Mouse (Mus musculus): ENCODE data around the gene Lsamp. TPM values are rescaled to one million over a fixed set of nuclear protein-coding genes. Genes with fewer than 3 reads are reported as not detected.

Lsamp gene
- polyA plus RNA-seq, 1 experiment from 2014 or later: 0.04 TPM

- no peaks in the 10 kb centered on the region for H3K9me3 ChIP-seq (ENCODE audit: low read length)
- no peak for DNase-seq
- H3K27ac ChIP-seq (ENCODE audit: low read depth): no peak overlapping the region
- H3K27me3 ChIP-seq (ENCODE audit: insufficient read depth, low read length): no peaks in the 10 kb centered on the region
- no peak for TF ChIP-seq CTCF (IDR thresholded peaks at IDR 0.05; ENCODE audit: low read depth)
- no peak for TF ChIP-seq EP300 (IDR thresholded peaks at IDR 0.05; ENCODE audit: low read depth)
- ATAC-seq: no peak
- H3K9ac ChIP-seq (replicated peaks): no peak overlapping the region
- WGBS (ENCODE audit: insufficient replicate concordance): 73% methylated on average over 5 of the region's 5 CpGs
- no peaks in the 10 kb centered on the region for H3K36me3 ChIP-seq (replicated peaks; ENCODE audit: insufficient read depth, low read length)
- no peak overlapping the region for H3K4me2 ChIP-seq (ENCODE audit: low read depth, low read length)
- no peaks in the 10 kb centered on the region for H3K4me1 ChIP-seq (ENCODE audit: insufficient read depth)
- no peak overlapping the region for H3K4me3 ChIP-seq (ENCODE audit: low read depth, low read length)
These were observed 1023.4 kb downstream of the Lsamp start for GRCm38 (mm10) chr16:41007569-41007968.

GRCm38 (mm10) chr16:41034746-41035145, 1050.6 kb downstream of the Lsamp start:
- no peak for TF ChIP-seq EP300 (IDR thresholded peaks at IDR 0.05; ENCODE audit: low read depth)
- no peak for TF ChIP-seq CTCF (IDR thresholded peaks at IDR 0.05; ENCODE audit: low read depth)
- ATAC-seq (no peak), DNase-seq (no peak)
- Histone ChIP-seq H3K4me1 (ENCODE audit: insufficient read depth) (no peaks in the 10 kb centered on the region), H3K4me2 (ENCODE audit: low read depth, low read length) (no peak overlapping the region), H3K27ac (ENCODE audit: low read depth) (no peak overlapping the region), H3K36me3 (replicated peaks; ENCODE audit: insufficient read depth, low read length) (no peaks in the 10 kb centered on the region), H3K4me3 (ENCODE audit: low read depth, low read length) (no peak overlapping the region), H3K9ac (replicated peaks) (no peak overlapping the region), H3K9me3 (ENCODE audit: low read length) (no peaks in the 10 kb centered on the region), H3K27me3 (ENCODE audit: insufficient read depth, low read length) (no peaks in the 10 kb centered on the region)

GRCm38 (mm10) chr16:41041686-41042085, 1057.5 kb downstream of the Lsamp start:
- DNase-seq (no peak), ATAC-seq (no peak)
- TF ChIP-seq EP300 (IDR thresholded peaks at IDR 0.05; ENCODE audit: low read depth): no peak
- TF ChIP-seq CTCF (IDR thresholded peaks at IDR 0.05; ENCODE audit: low read depth): no peak
- no peaks in the 10 kb centered on the region for H3K27me3 ChIP-seq (ENCODE audit: insufficient read depth, low read length)
- no peaks in the 10 kb centered on the region for H3K4me1 ChIP-seq (ENCODE audit: insufficient read depth)
- H3K4me2 ChIP-seq (ENCODE audit: low read depth, low read length): no peak overlapping the region
- 63% methylated on average over 2 of the region's 2 CpGs for WGBS (ENCODE audit: insufficient replicate concordance)
- H3K9ac ChIP-seq (replicated peaks): no peak overlapping the region
- H3K27ac ChIP-seq (ENCODE audit: low read depth): no peak overlapping the region
- no peaks in the 10 kb centered on the region for H3K36me3 ChIP-seq (replicated peaks; ENCODE audit: insufficient read depth, low read length)
- no peaks in the 10 kb centered on the region for H3K9me3 ChIP-seq (ENCODE audit: low read length)
- no peak overlapping the region for H3K4me3 ChIP-seq (ENCODE audit: low read depth, low read length)

GRCm38 (mm10) chr16:41063270-41063857, 1079.2 kb downstream of the Lsamp start:
- no peak overlapping the region for H3K4me2 ChIP-seq (ENCODE audit: low read depth, low read length)
- TF ChIP-seq CTCF (IDR thresholded peaks at IDR 0.05; ENCODE audit: low read depth) (no peak), EP300 (IDR thresholded peaks at IDR 0.05; ENCODE audit: low read depth) (no peak)
- no peaks in the 10 kb centered on the region for H3K9me3 ChIP-seq (ENCODE audit: low read length)
- H3K9ac ChIP-seq (replicated peaks): no peak overlapping the region
- H3K4me1 ChIP-seq (ENCODE audit: insufficient read depth): no peaks in the 10 kb centered on the region
- DNase-seq (no peak), ATAC-seq (no peak)
- H3K36me3 ChIP-seq (replicated peaks; ENCODE audit: insufficient read depth, low read length): no peaks in the 10 kb centered on the region
- H3K27me3 ChIP-seq (ENCODE audit: insufficient read depth, low read length): no peaks in the 10 kb centered on the region
- H3K4me3 ChIP-seq (ENCODE audit: low read depth, low read length): no peak overlapping the region
- no peak overlapping the region for H3K27ac ChIP-seq (ENCODE audit: low read depth)
- 37% methylated on average over 7 of the region's 7 CpGs for WGBS (ENCODE audit: insufficient replicate concordance)

- TF ChIP-seq EP300 (IDR thresholded peaks at IDR 0.05; ENCODE audit: low read depth) (no peak), CTCF (IDR thresholded peaks at IDR 0.05; ENCODE audit: low read depth) (no peak)
- no peak overlapping the region for H3K4me3 ChIP-seq (ENCODE audit: low read depth, low read length)
- ATAC-seq (no peak), DNase-seq (no peak)
- no peak overlapping the region for H3K27ac ChIP-seq (ENCODE audit: low read depth)
- no peaks in the 10 kb centered on the region for H3K4me1 ChIP-seq (ENCODE audit: insufficient read depth)
- H3K9ac ChIP-seq (replicated peaks): no peak overlapping the region
- no peaks in the 10 kb centered on the region for H3K36me3 ChIP-seq (replicated peaks; ENCODE audit: insufficient read depth, low read length)
- 73% methylated on average over 2 of the region's 2 CpGs for WGBS (ENCODE audit: insufficient replicate concordance)
- H3K27me3 ChIP-seq (ENCODE audit: insufficient read depth, low read length): no peaks in the 10 kb centered on the region
- H3K4me2 ChIP-seq (ENCODE audit: low read depth, low read length): no peak overlapping the region
- no peaks in the 10 kb centered on the region for H3K9me3 ChIP-seq (ENCODE audit: low read length)
These were observed 1089.3 kb downstream of the Lsamp start for GRCm38 (mm10) chr16:41073470-41073869.

- 76% methylated on average over 2 of the region's 2 CpGs for WGBS (ENCODE audit: insufficient replicate concordance)
- TF ChIP-seq EP300 (IDR thresholded peaks at IDR 0.05; ENCODE audit: low read depth) (no peak), CTCF (IDR thresholded peaks at IDR 0.05; ENCODE audit: low read depth) (no peak)
- no peak for ATAC-seq
- DNase-seq: no peak
- H3K9ac ChIP-seq (replicated peaks): no peak overlapping the region
- H3K36me3 ChIP-seq (replicated peaks; ENCODE audit: insufficient read depth, low read length): no peaks in the 10 kb centered on the region
- H3K9me3 ChIP-seq (ENCODE audit: low read length): no peaks in the 10 kb centered on the region
- no peak overlapping the region for H3K4me2 ChIP-seq (ENCODE audit: low read depth, low read length)
- no peak overlapping the region for H3K27ac ChIP-seq (ENCODE audit: low read depth)
- H3K4me3 ChIP-seq (ENCODE audit: low read depth, low read length): no peak overlapping the region
- no peaks in the 10 kb centered on the region for H3K27me3 ChIP-seq (ENCODE audit: insufficient read depth, low read length)
- H3K4me1 ChIP-seq (ENCODE audit: insufficient read depth): no peaks in the 10 kb centered on the region
These were observed 1104.5 kb downstream of the Lsamp start for GRCm38 (mm10) chr16:41088648-41089047.

- no peaks in the 10 kb centered on the region for H3K9me3 ChIP-seq (ENCODE audit: low read length)
- no peaks in the 10 kb centered on the region for H3K27me3 ChIP-seq (ENCODE audit: insufficient read depth, low read length)
- no peak for TF ChIP-seq EP300 (IDR thresholded peaks at IDR 0.05; ENCODE audit: low read depth)
- TF ChIP-seq CTCF (IDR thresholded peaks at IDR 0.05; ENCODE audit: low read depth): no peak
- H3K27ac ChIP-seq (ENCODE audit: low read depth): no peak overlapping the region
- 58% methylated on average over 2 of the region's 2 CpGs for WGBS (ENCODE audit: insufficient replicate concordance)
- H3K4me1 ChIP-seq (ENCODE audit: insufficient read depth): no peaks in the 10 kb centered on the region
- no peak overlapping the region for H3K4me3 ChIP-seq (ENCODE audit: low read depth, low read length)
- H3K36me3 ChIP-seq (replicated peaks; ENCODE audit: insufficient read depth, low read length): no peaks in the 10 kb centered on the region
- H3K4me2 ChIP-seq (ENCODE audit: low read depth, low read length): no peak overlapping the region
- ATAC-seq (no peak), DNase-seq (no peak)
- no peak overlapping the region for H3K9ac ChIP-seq (replicated peaks)
These were observed 1105.9 kb downstream of the Lsamp start for GRCm38 (mm10) chr16:41090092-41090491.
